Mouse (Mus musculus) thymus, adult 2 months (tissue): ENCODE results near the gene Sema4d.

Source experiments
- CTCF ChIP-seq: fragments of 200-500 bp; IDR thresholded peaks from 2 replicates; pipeline ENCODE4 v1.5.1; 2012; ENCODE audit warnings: mild to moderate bottlenecking, control low read depth, low read length, moderate library complexity, borderline replicate concordance; ENCODE audit not compliant: control insufficient read depth, poor library complexity, insufficient read depth; ENCODE audit errors: extremely low read depth
- POLR2A ChIP-seq: fragments of 200-500 bp; IDR thresholded peaks from 2 replicates; pipeline ENCODE4 v1.6.1; 2012; ENCODE audit warnings: mild to moderate bottlenecking, low read length, control low read depth, moderate library complexity; ENCODE audit not compliant: control insufficient read depth, poor library complexity, insufficient read depth; ENCODE audit errors: extremely low read depth

GRCm38 (mm10) chr13:51747069-51747468, 46.5 kb downstream of the Sema4d start:
- TF ChIP-seq CTCF (no peak), POLR2A (no peak)
